Mouse (Mus musculus): Measurements from ENCODE around the gene Zc3h14.

The Zc3h14 gene

GRCm38 (mm10) chr12:98737801-98738350, 8.9 kb upstream of the Zc3h14 start:
- DNase-seq (ENCODE audit: low spot score in 2 of 2) = no peak

- no peak for DNase-seq (ENCODE audit: low spot score in 2 of 2)
These were observed 5.7 kb upstream of the Zc3h14 start for GRCm38 (mm10) chr12:98741011-98741501.

GRCm38 (mm10) chr12:98745626-98746025, 1.1 kb upstream of the Zc3h14 start:
- no peak for DNase-seq (ENCODE audit: low spot score in 2 of 2)

- no peak for DNase-seq (ENCODE audit: low spot score in 2 of 2)
These were observed 633 bp upstream of the Zc3h14 start for GRCm38 (mm10) chr12:98746131-98746530.

- no peak for DNase-seq (ENCODE audit: low spot score in 2 of 2)
These were observed 603 bp downstream of the Zc3h14 start for GRCm38 (mm10) chr12:98747380-98747753.

- no peak for DNase-seq (ENCODE audit: low spot score in 2 of 2)
These were observed 10.9 kb downstream of the Zc3h14 start for GRCm38 (mm10) chr12:98757636-98758035.

- DNase-seq (ENCODE audit: low spot score in 2 of 2) = no peak
These were observed 12.9 kb downstream of the Zc3h14 start for GRCm38 (mm10) chr12:98759700-98760099.

GRCm38 (mm10) chr12:98766241-98766640, 19.5 kb downstream of the Zc3h14 start:
- DNase-seq (ENCODE audit: low spot score in 2 of 2) = no peak

- no peak for DNase-seq (ENCODE audit: low spot score in 2 of 2)
These were observed 30.7 kb downstream of the Zc3h14 start for GRCm38 (mm10) chr12:98777509-98777908.

GRCm38 (mm10) chr12:98779148-98779547, 32.4 kb downstream of the Zc3h14 start:
- peak in 1 of 2 experiments; percentile 20 for DNase-seq (ENCODE audit: low spot score in 2 of 2)

- no peak for DNase-seq (ENCODE audit: low spot score in 2 of 2)
These were observed 37.5 kb downstream of the Zc3h14 start for GRCm38 (mm10) chr12:98784251-98784650.

- DNase-seq (ENCODE audit: low spot score in 2 of 2) = no peak
These were observed 49.1 kb downstream of the Zc3h14 start for GRCm38 (mm10) chr12:98795731-98796318.

GRCm38 (mm10) chr12:98800334-98800733, 53.6 kb downstream of the Zc3h14 start:
- DNase-seq (ENCODE audit: low spot score in 2 of 2) = no peak

GRCm38 (mm10) chr12:98802245-98802644, 55.5 kb downstream of the Zc3h14 start:
- DNase-seq (ENCODE audit: low spot score in 2 of 2) = no peak

- no peak for DNase-seq (ENCODE audit: low spot score in 2 of 2)
These were observed 57.4 kb downstream of the Zc3h14 start for GRCm38 (mm10) chr12:98804078-98804748.

- DNase-seq (ENCODE audit: low spot score in 2 of 2) = no peak
These were observed 74.0 kb downstream of the Zc3h14 start for GRCm38 (mm10) chr12:98820781-98821180.

- DNase-seq (ENCODE audit: low spot score in 2 of 2) = no peak
These were observed 84.4 kb downstream of the Zc3h14 start for GRCm38 (mm10) chr12:98831122-98831521.

GRCm38 (mm10) chr12:98832929-98833598, 86.3 kb downstream of the Zc3h14 start:
- DNase-seq (ENCODE audit: low spot score in 2 of 2) = no peak

GRCm38 (mm10) chr12:98833901-98834300, 87.1 kb downstream of the Zc3h14 start:
- no peak for DNase-seq (ENCODE audit: low spot score in 2 of 2)

GRCm38 (mm10) chr12:98834879-98835278, 88.1 kb downstream of the Zc3h14 start:
- no peak for DNase-seq (ENCODE audit: low spot score in 2 of 2)

GRCm38 (mm10) chr12:98835466-98835865, 88.7 kb downstream of the Zc3h14 start:
- no peak for DNase-seq (ENCODE audit: low spot score in 2 of 2)
